In genomic region chr8:61265390-61265789, GRCm38 (mm10) we compare ENCODE assay signal across 8 mouse cellular contexts. TPM values are rescaled to one million over a fixed set of nuclear protein-coding genes. Genes with fewer than 3 reads are reported as not detected.
A peak's percentile ranks its signal among the peaks of the same experiment; 100 is the strongest.
DNase-seq lines count a peak whose midpoint lies in the region; ATAC-seq and TF ChIP-seq lines count a peak whose summit lies in the region.

No protein-coding gene starts in this region.

- H3K9ac ChIP-seq in liver, adult 2 months (ENCODE audit: low read depth, low read length), result no peak overlapping the region
- no peak overlapping the region for H3K9ac ChIP-seq in limb, embryonic 14.5 days (ENCODE audit: low read depth, low read length, severe bottlenecking)
- H3K9ac ChIP-seq in stomach, postnatal 0 days (ENCODE audit: low read length), result no peak overlapping the region

- H3K36me3 ChIP-seq in liver, adult 2 months (ENCODE audit: control insufficient read depth, insufficient read depth, low read length), result no peaks in the 10 kb centered on the region
- no peaks in the 10 kb centered on the region for H3K36me3 ChIP-seq in limb, embryonic 14.5 days (ENCODE audit: control insufficient read depth, insufficient read depth, low read length)
- no peaks in the 10 kb centered on the region for H3K36me3 ChIP-seq in stomach, postnatal 0 days (ENCODE audit: control insufficient read depth, insufficient read depth, low read length)

- no peak overlapping the region for H3K4me2 ChIP-seq in limb, embryonic 14.5 days (replicated peaks; ENCODE audit: low read depth, low read length, severe bottlenecking)
- 0 out of 2 replicates have a peak overlapping the region, but pooled peaks have one; percentile 8 for H3K4me2 ChIP-seq in stomach, postnatal 0 days (replicated peaks; ENCODE audit: low read depth)

- no peaks in the 10 kb centered on the region for H3K27me3 ChIP-seq in liver, adult 2 months (ENCODE audit: control insufficient read depth, insufficient read depth, low read length)
- no peaks in the 10 kb centered on the region for H3K27me3 ChIP-seq in limb, embryonic 14.5 days (ENCODE audit: control insufficient read depth, insufficient read depth, low read length)
- H3K27me3 ChIP-seq in stomach, postnatal 0 days (ENCODE audit: control insufficient read depth, insufficient read depth, low read length), result no peaks in the 10 kb centered on the region

- ATAC-seq in limb, embryonic 14.5 days (ENCODE audit: low FRiP score, low read depth), result no peak
- ATAC-seq in stomach, postnatal 0 days (ENCODE audit: low FRiP score, low TSS enrichment), result no peak

- no peaks in the 10 kb centered on the region for H3K9me3 ChIP-seq in limb, embryonic 14.5 days (ENCODE audit: control insufficient read depth, low read length)
- H3K9me3 ChIP-seq in stomach, postnatal 0 days (ENCODE audit: control insufficient read depth, low read length), result no peaks in the 10 kb centered on the region

- H3K4me3 ChIP-seq in liver, adult 2 months (ENCODE audit: insufficient read depth, low read depth, low read length), result no peak overlapping the region
- H3K4me3 ChIP-seq in limb, embryonic 14.5 days (replicated peaks; ENCODE audit: low read length), result no peak overlapping the region
- H3K4me3 ChIP-seq in stomach, postnatal 0 days (ENCODE audit: low read depth, low read length), result no peak overlapping the region

- 43% methylated on average over 5 of the region's 5 CpGs for WGBS in liver, adult 2 months
- 57% methylated on average over 5 of the region's 5 CpGs for WGBS in limb, embryonic 14.5 days
- 41% methylated on average over 5 of the region's 5 CpGs for WGBS in stomach, postnatal 0 days

- DNase-seq in liver, adult 2 months (ENCODE audit: extremely low read depth, low read depth, low spot score), result peak; percentile 51
- DNase-seq in liver, result no peak
- peak; percentile 73 for DNase-seq in adrenal gland, postnatal 10 days
- DNase-seq in gastrocnemius, postnatal 4 days (ENCODE audit: low spot score in 2 of 2), result peak; percentile 28 to 66
- DNase-seq in limb, embryonic 14.5 days (ENCODE audit: low spot score), result peak; percentile 68
- DNase-seq in stomach, postnatal 0 days (ENCODE audit: low spot score), result peak; percentile 64
- DNase-seq in B cell, adult 2 months, result no peak
- no peak for DNase-seq in spleen, adult 18-20 months

- TF ChIP-seq EP300 in stomach, postnatal 0 days (optimal IDR thresholded peaks at IDR 0.05), result no peak

- H3K4me1 ChIP-seq in liver, adult 2 months (ENCODE audit: control insufficient read depth, insufficient read depth, low read length), result 0 out of 2 replicates have a peak, but pooled peaks cover 2% of the 10 kb centered on the region
- peaks cover 25% of the 10 kb centered on the region for H3K4me1 ChIP-seq in limb, embryonic 14.5 days (ENCODE audit: control insufficient read depth, insufficient read depth, low read length)
- peaks cover 3% of the 10 kb centered on the region for H3K4me1 ChIP-seq in stomach, postnatal 0 days (replicated peaks; ENCODE audit: control insufficient read depth, insufficient read depth)

- no peak for TF ChIP-seq CTCF in liver, adult 2 months (IDR thresholded peaks at IDR 0.05; ENCODE audit: low read depth, low read length)
- no peak for TF ChIP-seq CTCF in stomach, postnatal 0 days (IDR thresholded peaks at IDR 0.05; ENCODE audit: low read depth)

- no peak overlapping the region for H3K27ac ChIP-seq in liver, adult 2 months (replicated peaks; ENCODE audit: insufficient read depth, low read depth, low read length)
- no peak overlapping the region for H3K27ac ChIP-seq in limb, embryonic 14.5 days (replicated peaks; ENCODE audit: low read depth, low read length)
- H3K27ac ChIP-seq in stomach, postnatal 0 days (replicated peaks), result no peak overlapping the region

- no peak for TF ChIP-seq POLR2A in liver, adult 2 months (IDR thresholded peaks at IDR 0.05; ENCODE audit: extremely low read depth, insufficient read depth, low read length)
- no peak for TF ChIP-seq POLR2A in limb, embryonic 14.5 days (IDR thresholded peaks at IDR 0.05; ENCODE audit: borderline replicate concordance, extremely low read depth, insufficient read depth, insufficient read length)

- H3K79me2 ChIP-seq in liver, adult 2 months (ENCODE audit: control insufficient read depth, insufficient read depth, low read length), result peaks cover 10% of the 10 kb centered on the region

RNA-seq across cellular contexts. Expression of gene Sh3rf1, which starts 41.7 kb away (rescaled TPM):
- total RNA-seq in liver, adult 2 months (2014; rRNA removed), result 1.8 and 2.5 TPM in 2 replicates
- polyA plus RNA-seq in liver, adult 2 months (2012; rRNA removed), result 1.3 and 1.6 TPM in 2 replicates
- 10 to 100 TPM; 10.1 to 10.4 TPM for total RNA-seq in adrenal gland, postnatal 10 days (2021)
- 10 to 100 TPM; 10.6 to 12.3 TPM for total RNA-seq in gastrocnemius, postnatal 4 days (2021)
- 8.8 and 9.9 TPM in 2 replicates for polyA plus RNA-seq in limb, embryonic 14.5 days (2012; rRNA removed)
- 12.8 and 15.2 TPM in 2 replicates for polyA plus RNA-seq in limb, embryonic 14.5 days (2014; fragmentation: Nextera tagmentation; extraction: Ambion mirVana)
- polyA plus RNA-seq in stomach, postnatal 0 days (2015; fragmentation: Nextera tagmentation; extraction: Ambion mirVana), result 4.8 and 5.0 TPM in 2 replicates

Comparison
In these comparisons a context has a peak if more than half of its experiments do, and no peak if none do; other contexts are left out.
1. DNase-seq: peak in liver, adult 2 months (single experiment), adrenal gland, postnatal 10 days (single experiment), gastrocnemius, postnatal 4 days (2 of 2), limb, embryonic 14.5 days (single experiment) and stomach, postnatal 0 days (single experiment); none in liver (single experiment), B cell, adult 2 months (0 of 2) and spleen, adult 18-20 months (0 of 2).